Mouse (Mus musculus) CH12.LX (cell line): ENCODE results near the gene Trim66.

Experiments used
- CTCF ChIP-seq, 2 experiments: IDR thresholded peaks in 1 of 2; conservative IDR thresholded peaks in 1 of 2; 2 replicates each; pipeline ENCODE4 v1.5.1; 2011 to 2012; ENCODE audit warnings: low read depth in 2 of 2, low read length in 2 of 2, improper control_type of control experiment in 1 of 2, inconsistent platforms in 1 of 2, mild to moderate bottlenecking in 1 of 2, moderate library complexity in 1 of 2
- E2F4 ChIP-seq: IDR thresholded peaks from 2 replicates; pipeline ENCODE4 v1.6.1; 2011; ENCODE audit warnings: low read depth, low read length, improper control_type of control experiment; ENCODE audit not compliant: insufficient replicate concordance
- ELF1 ChIP-seq: IDR thresholded peaks from 2 replicates; pipeline ENCODE4 v1.6.1; 2014; ENCODE audit warnings: low read depth, mild to moderate bottlenecking, inconsistent platforms, low read length, improper control_type of control experiment
- EP300 ChIP-seq: IDR thresholded peaks from 2 replicates; pipeline ENCODE4 v1.6.1; 2011; ENCODE audit warnings: low read length, improper control_type of control experiment
- HCFC1 ChIP-seq: IDR thresholded peaks from 2 replicates; pipeline ENCODE4 v1.6.1; 2012; ENCODE audit warnings: low read depth, mild to moderate bottlenecking, inconsistent platforms, low read length, improper control_type of control experiment
- JUN ChIP-seq: IDR thresholded peaks from 2 replicates; pipeline ENCODE4 v1.6.1; 2011; ENCODE audit warnings: low read depth, mild to moderate bottlenecking, low read length, improper control_type of control experiment, moderate library complexity; ENCODE audit not compliant: insufficient read depth
- KAT2A ChIP-seq: IDR thresholded peaks from 2 replicates; pipeline ENCODE4 v1.6.1; 2012; ENCODE audit warnings: low read length, improper control_type of control experiment, inconsistent platforms; ENCODE audit not compliant: insufficient replicate concordance
- MXI1 ChIP-seq: IDR thresholded peaks from 2 replicates; pipeline ENCODE4 v1.6.1; 2011; ENCODE audit warnings: mild to moderate bottlenecking, low read depth, low read length, improper control_type of control experiment
- POLR2A ChIP-seq: IDR thresholded peaks from 2 replicates; pipeline ENCODE4 v1.6.1; 2011; ENCODE audit warnings: low read depth, mild to moderate bottlenecking, improper control_type of control experiment, low read length
- TBP ChIP-seq: conservative IDR thresholded peaks from 2 replicates; pipeline ENCODE4 v1.6.1; 2011; ENCODE audit warnings: low read depth, low read length, improper control_type of control experiment
- UBTF ChIP-seq: IDR thresholded peaks from 2 replicates; pipeline ENCODE4 v1.6.1; 2012; ENCODE audit warnings: low read depth, mild to moderate bottlenecking, inconsistent platforms, low read length, improper control_type of control experiment, moderate library complexity
- USF1 ChIP-seq: IDR thresholded peaks from 2 replicates; pipeline ENCODE4 v1.6.1; 2014; ENCODE audit warnings: low read depth, mild to moderate bottlenecking, inconsistent platforms, low read length, improper control_type of control experiment
- ZKSCAN1 ChIP-seq: IDR thresholded peaks from 2 replicates; pipeline ENCODE4 v1.6.1; 2012; ENCODE audit warnings: low read depth, inconsistent platforms, low read length, improper control_type of control experiment, borderline replicate concordance

GRCm38 (mm10) chr7:109511838-109512237 is 3.9 kb upstream of the Trim66 start:
- TF ChIP-seq CTCF (conservative IDR thresholded peaks at IDR 0.05 in 1 of 2, IDR thresholded peaks at IDR 0.05 in 1 of 2; ENCODE audit: low read depth in 2 of 2, low read length in 2 of 2) = no peak
- TF ChIP-seq TBP = no peak
- no peak for TF ChIP-seq E2F4
- no peak for TF ChIP-seq EP300
- no peak for TF ChIP-seq POLR2A
- TF ChIP-seq USF1 = no peak
- TF ChIP-seq KAT2A = no peak
- TF ChIP-seq ELF1 = no peak
- no peak for TF ChIP-seq ZKSCAN1
- TF ChIP-seq HCFC1 = no peak
- TF ChIP-seq JUN = no peak
- no peak for TF ChIP-seq UBTF
- no peak for TF ChIP-seq MXI1
